In the genomic region with DNA sequence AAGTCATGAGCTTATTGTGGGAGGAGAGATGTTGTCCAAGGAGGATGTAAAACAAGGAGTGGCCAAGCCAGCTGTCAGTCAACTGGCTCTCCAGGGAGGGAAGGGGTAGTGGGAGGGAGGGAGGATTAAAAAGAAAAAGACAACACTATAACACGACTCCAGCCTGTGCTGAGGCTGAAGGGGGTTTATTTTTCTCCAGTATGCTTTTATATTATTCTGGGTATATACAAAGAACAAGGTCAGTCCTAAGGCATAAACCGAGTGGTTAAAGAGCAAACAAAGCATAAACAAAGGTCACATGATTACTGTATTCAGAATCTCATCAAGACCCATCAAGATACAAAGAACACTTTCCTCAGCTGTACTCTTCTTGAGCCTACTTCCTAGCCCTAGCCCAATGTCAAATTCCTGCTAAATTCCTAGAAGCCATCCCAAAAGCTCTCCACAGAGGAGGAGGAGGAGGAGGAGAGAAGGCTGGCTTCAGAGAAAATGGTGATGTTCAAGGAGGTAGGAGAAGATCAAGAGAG, we compare ENCODE assay signal across 27 mouse cellular contexts. TPM values are rescaled to one million over a fixed set of nuclear protein-coding genes. Genes with fewer than 3 reads are reported as not detected.
A peak's percentile ranks its signal among the peaks of the same experiment; 100 is the strongest.
DNase-seq lines count a peak whose midpoint lies in the region; TF ChIP-seq lines count a peak whose summit lies in the region.
"Had no signal": no experiment of that assay in that cellular context is flagged by ENCODE, and none has a peak within 500 bp of the region (broad histone marks: within the 10 kb centered on the region; RNA-seq: fewer than 3 reads in every experiment).

No protein-coding gene starts in this region.

- H3K4me3 ChIP-seq in layer of hippocampus, adult 2 months = no peak overlapping the region
- no peak overlapping the region for H3K4me3 ChIP-seq in macrophage (ENCODE audit: inconsistent target)
- H3K4me3 ChIP-seq: forebrain, embryonic 10.5 days; forebrain, embryonic 13.5 days; heart, embryonic 12.5 days; heart, embryonic 15.5 days; hindbrain, embryonic 10.5 days had no signal

- 36% methylated on average over 2 of the region's 2 CpGs for WGBS in macrophage (ENCODE audit: missing documents)

- peak overlapping the region; percentile 7; the same call in 1 of the 2 replicates for H3K27ac ChIP-seq in layer of hippocampus, adult 2 months
- peak overlapping the region; percentile 99 for H3K27ac ChIP-seq in macrophage
- H3K27ac ChIP-seq: forebrain, embryonic 10.5 days; forebrain, embryonic 13.5 days; heart, embryonic 15.5 days; hindbrain, embryonic 10.5 days; hindbrain, embryonic 14.5 days; hindbrain, postnatal 0 days had no signal

- H3K36me3 ChIP-seq in macrophage (ENCODE audit: inconsistent target) = peaks cover 42% of the 10 kb centered on the region; the same call in 1 of the 2 replicates
- H3K36me3 ChIP-seq: heart, embryonic 15.5 days had no signal

- no peak for TF ChIP-seq CTCF in layer of hippocampus, adult 2 months (conservative IDR thresholded peaks at IDR 0.05)

- peaks cover 96% of the 10 kb centered on the region for H3K79me2 ChIP-seq in macrophage (ENCODE audit: inconsistent target)

- no peak for DNase-seq in layer of hippocampus, adult 2 months (ENCODE audit: low spot score in 2 of 2)
- DNase-seq in layer of hippocampus, postnatal 14 days (ENCODE audit: low spot score in 2 of 2) = no peak
- peak; percentile 84 for DNase-seq in R1 (ENCODE audit: low read depth, low spot score)
- DNase-seq in gastrocnemius, postnatal 4 days (ENCODE audit: low spot score in 2 of 2) = no peak
- no peak for DNase-seq in kidney, postnatal 36 days
- DNase-seq: adrenal gland, adult 8-10 months; adrenal gland, postnatal 25 days; cerebellum, adult 18-20 months; cerebellum, adult 9-10 months; cerebellum, postnatal 14 days; gastrocnemius, postnatal 14 days; heart, postnatal 10 days; heart, postnatal 36 days had no signal

RNA-seq across cellular contexts. Expression of a gene that starts 9.4 kb away (rescaled TPM):
- total RNA-seq in layer of hippocampus, adult 2 months (2021) = 1 to 10 TPM; 2.4 to 2.8 TPM
- 1 to 10 TPM; 2.4 to 2.7 TPM for total RNA-seq in layer of hippocampus, postnatal 14 days (2021)
- 1 to 10 TPM in 23 of 26 experiments, under 1 TPM in 2, not detected in 1; 0.57 to 9.3 (median 3.9) TPM for total RNA-seq in macrophage (2018; cell fraction: chromatin; rRNA removed)
- 1 to 10 TPM; 2.9 to 6.7 (median 4.3) TPM for total RNA-seq in macrophage (2018; cell fraction: cytosol; rRNA removed)
- total RNA-seq in macrophage (2018; cell fraction: nucleus; rRNA removed) = 1 to 10 TPM; 1.4 to 8.6 (median 3.1) TPM
- polyA plus RNA-seq in macrophage (2018) = 4.2 to 5.7 TPM (median 5.0 TPM) in 3 replicates
- total RNA-seq in gastrocnemius, postnatal 4 days (2021) = under 1 TPM; 0.42 to 0.65 TPM
- polyA plus RNA-seq: activated CD4-positive, CD25-positive, alpha-beta regulatory T cell, adult 4 months; embryonic facial prominence, embryonic 11.5 days; forebrain, embryonic 10.5 days; forebrain, embryonic 13.5 days; heart, embryonic 12.5 days; hindbrain, embryonic 10.5 days; intestine, embryonic 14.5 days had no signal

RNA-seq across cellular contexts. Expression of a gene that starts 9.7 kb away (rescaled TPM):
- 10 to 100 TPM; 47.8 to 51.0 TPM for total RNA-seq in layer of hippocampus, adult 2 months (2021)
- 10 to 100 TPM; 32.6 to 39.1 TPM for total RNA-seq in layer of hippocampus, postnatal 14 days (2021)
- total RNA-seq in macrophage (2018; cell fraction: chromatin; rRNA removed) = 100 to 1,000 TPM in 19 of 26 experiments, 10 to 100 TPM in 7; 71.9 to 287 (median 128) TPM
- 1,000 to 10,000 TPM in 13 of 26 experiments, 100 to 1,000 TPM in 13; 647 to 1,881 (median 1,128) TPM for total RNA-seq in macrophage (2018; cell fraction: cytosol; rRNA removed)
- total RNA-seq in macrophage (2018; cell fraction: nucleus; rRNA removed) = 1,000 to 10,000 TPM in 2 of 26 experiments, 100 to 1,000 TPM in 24; 203 to 1,284 (median 683) TPM
- polyA plus RNA-seq in macrophage (2018) = 1,167 to 1,761 TPM (median 1,697 TPM) in 3 replicates
- 10 to 100 TPM; 30.0 to 35.1 TPM for total RNA-seq in gastrocnemius, postnatal 4 days (2021)

RNA-seq across cellular contexts. Expression of a gene that starts 28.7 kb away (rescaled TPM):
- 10 to 100 TPM; 25.2 to 30.4 TPM for total RNA-seq in layer of hippocampus, adult 2 months (2021)
- 10 to 100 TPM; 26.7 to 33.8 TPM for total RNA-seq in layer of hippocampus, postnatal 14 days (2021)
- under 1 TPM in 1 of 26 experiments, not detected in 25; 0.44 TPM for total RNA-seq in macrophage (2018; cell fraction: chromatin; rRNA removed)
- under 1 TPM in 1 of 26 experiments, not detected in 25; under 0.01 TPM for total RNA-seq in macrophage (2018; cell fraction: cytosol; rRNA removed)
- total RNA-seq in macrophage (2018; cell fraction: nucleus; rRNA removed) = under 1 TPM in 1 of 26 experiments, not detected in 25; 0.27 TPM
- polyA plus RNA-seq in macrophage (2018) = not detected in 3 replicates
- total RNA-seq in gastrocnemius, postnatal 4 days (2021) = under 1 TPM in 1 of 2 experiments, not detected in 1; 0.15 TPM
- total RNA-seq: gastrocnemius, adult 18-20 months; gastrocnemius, postnatal 14 days; heart, adult 18-20 months; heart, postnatal 10 days; heart, postnatal 36 days had no signal
- polyA plus RNA-seq: activated CD4-positive, CD25-positive, alpha-beta regulatory T cell, adult 4 months; heart, embryonic 12.5 days; Patski had no signal

Comparison
In these comparisons a context has a peak if more than half of its experiments do, and no peak if none do; other contexts are left out.
1. RNA of a gene that starts 28.7 kb away (total RNA-seq): 26.7 to 33.8 TPM in layer of hippocampus, postnatal 14 days and 25.2 to 30.4 TPM in layer of hippocampus, adult 2 months; 0.15 TPM in gastrocnemius, postnatal 4 days; every median in the first group is over 10 times any median in the second.